Mouse (Mus musculus) telencephalon, adult 2 months (tissue): Measurements from ENCODE around the gene Tlr8.
"Not testable (repeated sequence)": the region's sequence is repeated elsewhere in the genome, so short reads cannot be mapped to it uniquely, and the experiment has no call there.

Experiments
- DNase-seq: peaks from one replicate; pipeline ENCODE4 v3.0.0-alpha.2; 2011; ENCODE audit warnings: low read depth, low spot score

Gene Tlr8

DNA sequence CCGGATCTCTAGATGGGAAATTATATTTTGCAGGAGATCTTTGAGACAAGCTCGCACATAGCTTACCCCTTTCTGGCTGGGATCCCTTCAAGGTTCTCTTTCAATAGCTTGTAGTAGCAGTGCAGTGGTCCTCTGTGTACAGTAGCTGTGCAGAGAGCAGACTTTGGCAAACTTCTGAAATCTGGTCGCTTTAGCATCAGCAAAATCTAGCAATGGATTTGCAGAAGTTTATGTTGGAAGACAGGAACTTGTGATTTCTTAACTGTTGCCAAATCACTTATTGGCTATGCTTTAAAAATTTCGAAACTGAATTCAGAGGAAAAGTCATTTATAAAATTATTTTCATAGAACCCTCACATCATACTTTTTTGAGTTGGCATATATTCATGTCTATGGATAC is at the start of gene Tlr8:
TSS of gene Tlr8 (minus strand) at position 244 of the 400 bp plus-strand sequence.
- no peak for DNase-seq

DNA sequence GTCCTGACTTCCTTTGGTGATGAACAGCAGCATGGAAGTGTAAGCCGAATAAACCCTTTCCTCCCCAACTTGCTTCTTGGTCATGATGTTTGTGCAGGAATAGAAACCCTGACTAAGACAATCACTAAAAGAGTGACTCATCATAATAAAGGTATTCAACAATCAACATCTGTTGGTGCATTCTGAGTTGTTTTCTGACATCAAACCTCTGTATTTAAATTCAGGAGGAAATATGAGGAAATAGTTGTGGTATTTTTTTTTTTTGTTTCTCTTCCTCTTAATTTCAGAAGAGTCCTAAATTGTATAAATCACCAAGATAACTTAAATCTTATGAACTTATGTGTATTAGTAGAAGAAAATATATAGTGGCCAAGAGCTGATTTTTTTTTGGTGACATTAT is 37.9 kb upstream of the Tlr8 start:
- DNase-seq: not testable (repeated sequence)

DNA sequence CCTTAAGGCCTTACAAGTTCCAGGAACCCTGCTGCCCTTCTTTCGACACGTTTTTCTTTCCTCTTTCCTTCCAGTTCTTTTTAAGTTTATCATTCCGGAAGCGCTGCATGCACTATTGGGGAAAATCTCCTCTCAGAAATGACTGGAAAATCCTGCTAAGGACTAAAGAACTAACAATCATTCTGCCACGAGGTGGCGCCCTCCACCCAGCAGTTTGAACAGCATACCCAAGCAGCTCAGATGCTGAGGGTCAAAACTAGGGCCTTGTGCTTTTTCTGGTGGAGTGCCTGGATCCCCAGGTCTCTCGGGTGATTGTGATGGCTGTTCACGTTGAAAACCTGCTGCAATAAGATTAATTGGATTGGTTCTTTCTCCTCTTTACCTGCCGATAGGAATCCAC is 12.8 kb upstream of the Tlr8 start:
- DNase-seq: peak; percentile 31

DNA sequence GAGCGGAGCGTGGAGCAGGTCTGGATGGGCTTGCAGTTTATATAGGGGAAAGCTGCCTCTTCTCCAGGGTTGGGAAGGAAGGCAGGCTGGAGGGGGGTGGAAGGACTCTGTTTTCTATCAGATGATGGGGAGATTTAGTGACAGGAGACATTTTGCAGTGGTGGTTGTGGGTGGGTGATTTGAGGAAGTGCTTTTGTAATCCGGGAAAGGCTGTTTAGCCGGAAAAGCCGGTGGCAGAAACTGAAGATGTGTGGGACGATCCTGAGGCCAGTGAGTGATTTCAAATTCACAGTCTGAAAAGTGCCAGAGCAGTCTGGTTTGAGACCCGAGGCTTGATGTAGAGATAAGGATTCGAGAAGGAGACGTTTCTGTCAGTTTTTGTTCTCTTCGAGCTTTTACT is 12.4 kb upstream of the Tlr8 start:
- DNase-seq: no peak

DNA sequence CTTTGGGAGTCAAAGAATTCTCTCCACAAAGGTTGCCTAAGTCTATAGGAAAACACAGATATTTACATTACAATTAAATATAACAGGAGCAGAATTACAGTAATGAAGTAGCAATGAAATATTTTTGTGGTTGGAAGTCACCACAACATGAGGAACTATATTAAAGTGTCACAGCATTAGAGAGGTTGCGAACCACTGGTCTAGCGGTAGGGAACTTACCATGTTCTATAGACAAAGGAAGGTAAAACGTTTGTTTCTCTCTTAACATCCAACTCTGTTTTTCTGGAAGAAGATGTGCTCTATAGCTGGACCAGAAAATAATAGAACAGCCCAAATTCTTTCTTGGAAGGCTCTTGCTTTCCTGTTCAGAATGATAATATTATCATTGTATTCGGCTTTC is 599 bp downstream of the Tlr8 start:
- DNase-seq: no peak

DNA sequence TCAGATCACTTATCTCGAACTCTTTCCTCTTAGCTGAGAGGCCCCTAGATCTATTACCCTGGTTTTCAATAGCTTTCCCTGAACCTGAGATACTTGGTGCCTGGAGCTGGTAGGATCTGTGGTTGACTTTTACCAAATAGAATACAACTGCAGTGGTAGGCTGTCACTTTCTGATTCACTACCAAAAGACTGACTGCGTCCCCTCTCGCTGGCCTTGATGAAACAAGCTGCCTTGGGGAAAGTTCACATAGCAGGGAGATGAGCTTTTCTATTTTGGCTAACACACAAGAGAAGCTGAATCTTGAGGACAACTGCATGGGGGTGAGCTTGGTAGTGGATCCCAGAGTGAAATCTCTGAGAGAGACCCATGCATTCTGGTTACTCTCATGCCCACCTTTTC is 22.4 kb downstream of the Tlr8 start:
- DNase-seq: no peak

DNA sequence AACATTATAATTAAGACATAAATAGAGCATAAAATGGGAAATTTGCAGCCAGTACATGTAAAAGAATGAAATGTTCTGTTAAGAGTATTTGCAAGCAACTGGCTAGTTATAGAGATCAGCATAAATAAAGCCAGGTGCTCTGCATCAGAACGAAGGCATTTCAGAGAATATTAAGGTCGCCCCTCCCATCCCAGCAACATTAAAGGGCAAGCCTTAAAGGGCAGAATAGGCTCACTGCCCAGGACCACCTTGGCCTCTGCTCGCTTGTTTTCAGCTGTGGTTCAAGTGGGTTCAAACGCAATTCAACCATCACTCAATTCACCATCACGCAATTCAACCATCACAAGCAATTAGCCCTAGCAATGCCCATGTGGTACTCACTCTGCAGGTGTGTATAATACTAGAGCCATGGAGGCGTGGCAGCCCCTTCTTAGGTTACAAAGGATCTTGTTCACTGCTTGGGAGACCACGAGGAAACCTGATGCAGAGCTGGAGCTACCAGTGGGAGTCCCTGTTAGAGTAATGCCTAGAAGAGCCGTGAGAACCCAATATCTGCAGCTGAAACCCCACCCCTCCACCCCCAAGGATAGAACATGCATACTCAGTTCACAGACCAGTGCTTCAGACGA is 24.7 kb downstream of the Tlr8 start:
- no peak for DNase-seq

DNA sequence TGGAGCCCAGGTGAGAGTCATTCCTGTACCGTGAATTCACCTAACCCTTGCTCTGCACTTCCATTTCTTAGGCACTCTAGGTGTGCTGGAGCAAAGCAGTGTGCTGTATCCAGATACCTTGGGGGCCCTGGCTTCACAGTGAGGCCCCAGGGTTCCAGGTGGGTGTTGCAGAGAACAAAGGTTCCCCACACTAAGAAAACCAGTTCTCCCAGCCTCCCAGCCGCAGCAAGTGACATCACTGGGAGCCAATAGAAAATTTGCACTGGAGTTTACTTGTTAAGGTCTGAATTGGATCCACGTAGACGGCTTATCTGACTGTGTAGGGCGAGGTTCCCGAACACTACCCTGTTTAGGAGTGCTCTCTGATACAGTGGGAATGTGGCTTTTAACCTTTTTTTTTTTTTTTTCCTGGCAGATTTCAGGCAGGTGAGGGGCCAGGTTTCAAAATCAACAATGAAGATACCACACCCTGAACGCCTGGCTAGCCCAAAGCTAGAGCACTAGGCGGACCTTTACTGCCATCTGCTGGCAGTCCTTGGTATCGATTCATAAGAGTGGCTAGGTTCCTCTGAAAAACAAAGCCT is 30.9 kb downstream of the Tlr8 start:
- no peak for DNase-seq

DNA sequence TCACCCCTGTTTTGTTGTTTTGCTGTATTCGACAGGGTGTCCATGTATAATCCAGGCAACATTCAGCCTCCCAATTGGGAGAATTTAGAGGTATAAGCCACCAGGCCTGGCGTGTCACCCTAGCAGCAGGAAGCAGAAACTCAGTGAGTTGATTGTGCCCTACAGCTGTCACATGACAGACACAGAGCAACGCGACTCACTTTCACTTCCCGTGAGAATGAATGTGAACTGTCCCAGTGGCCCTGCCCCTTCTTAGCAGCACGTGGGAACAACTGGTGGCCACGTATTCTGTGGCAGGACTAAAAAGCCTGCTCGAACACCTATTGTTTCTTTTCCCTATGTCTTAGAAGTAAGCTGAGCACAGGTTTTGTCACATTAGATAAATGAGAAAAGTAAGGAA is 33.0 kb downstream of the Tlr8 start:
- DNase-seq: no peak

DNA sequence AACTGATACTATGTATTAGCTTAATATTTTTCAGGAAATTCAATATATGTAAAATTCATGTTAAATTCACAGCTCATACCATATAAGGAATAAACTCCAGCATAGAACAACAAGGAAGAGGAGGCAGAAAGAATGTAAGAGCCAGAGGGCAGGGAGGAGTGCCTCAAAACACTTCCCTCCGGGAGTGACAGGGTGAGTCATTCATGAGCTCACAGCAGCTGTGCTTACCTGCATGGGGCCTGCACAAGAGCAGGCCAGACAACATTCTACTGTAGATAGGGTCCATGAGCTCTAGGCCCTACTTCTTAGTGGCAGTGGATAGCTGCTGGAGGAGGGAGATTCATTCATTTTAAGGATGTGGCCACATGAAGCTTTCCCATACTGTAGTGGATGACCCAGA is 34.3 kb downstream of the Tlr8 start:
- DNase-seq: no peak

DNA sequence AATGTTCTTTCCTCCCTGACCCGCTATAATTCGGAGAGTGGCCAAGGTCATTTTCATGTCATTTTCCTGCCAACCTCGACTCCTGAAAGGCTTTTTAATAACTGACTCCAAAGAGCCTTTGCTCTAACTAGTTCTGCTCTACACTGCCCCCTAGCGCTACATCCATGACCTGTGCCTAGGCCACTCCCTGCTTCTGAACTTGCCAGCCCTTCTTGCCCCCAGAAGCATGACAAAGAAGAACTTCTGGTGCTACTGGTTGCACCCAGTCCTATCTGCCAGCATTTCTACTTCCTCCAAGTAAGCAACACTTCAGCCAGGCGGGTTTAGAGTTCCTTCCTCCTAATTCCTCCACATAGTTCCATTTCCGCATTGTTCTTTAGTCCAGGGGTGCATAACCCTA is 34.9 kb downstream of the Tlr8 start:
- DNase-seq: no peak

DNA sequence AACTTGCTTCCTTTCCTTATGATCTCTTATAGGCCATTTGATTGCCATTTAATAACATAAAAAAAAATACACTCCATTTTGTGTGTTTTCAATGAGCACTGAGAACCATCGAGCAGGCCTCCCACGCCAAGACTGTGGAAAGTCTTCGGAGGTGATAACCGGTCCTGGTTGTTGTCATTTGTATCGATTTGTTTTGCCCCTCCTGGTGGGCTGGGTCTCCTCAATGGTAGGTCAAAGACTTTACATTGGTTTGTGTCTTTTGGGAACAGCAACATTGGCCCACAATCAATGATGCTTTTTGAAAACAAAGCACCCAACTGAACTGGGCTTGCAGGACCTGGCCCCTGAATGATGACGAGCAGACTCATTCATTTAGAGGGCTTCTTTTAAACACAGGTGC is 36.4 kb downstream of the Tlr8 start:
- no peak for DNase-seq

DNA sequence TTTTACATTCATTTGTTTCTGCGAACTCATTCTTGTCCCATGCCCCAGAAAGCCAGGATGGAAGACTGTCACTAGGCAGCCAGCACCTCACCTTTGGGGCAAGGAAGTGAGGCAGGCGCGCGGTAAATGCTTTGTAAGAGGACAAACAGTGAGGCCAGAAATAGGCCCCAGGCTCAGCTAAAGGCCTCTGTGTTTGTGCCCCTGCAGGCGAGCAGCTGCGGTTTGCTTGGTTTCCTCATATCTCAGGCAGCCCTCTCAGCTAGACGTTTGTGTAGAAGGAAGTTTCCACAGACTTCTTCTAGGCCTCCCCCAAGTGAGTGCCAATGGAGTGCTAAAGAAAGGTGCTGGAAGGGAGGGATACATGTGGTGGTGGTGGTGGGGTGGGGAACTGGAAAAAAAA is 37.0 kb downstream of the Tlr8 start:
- no peak for DNase-seq

DNA sequence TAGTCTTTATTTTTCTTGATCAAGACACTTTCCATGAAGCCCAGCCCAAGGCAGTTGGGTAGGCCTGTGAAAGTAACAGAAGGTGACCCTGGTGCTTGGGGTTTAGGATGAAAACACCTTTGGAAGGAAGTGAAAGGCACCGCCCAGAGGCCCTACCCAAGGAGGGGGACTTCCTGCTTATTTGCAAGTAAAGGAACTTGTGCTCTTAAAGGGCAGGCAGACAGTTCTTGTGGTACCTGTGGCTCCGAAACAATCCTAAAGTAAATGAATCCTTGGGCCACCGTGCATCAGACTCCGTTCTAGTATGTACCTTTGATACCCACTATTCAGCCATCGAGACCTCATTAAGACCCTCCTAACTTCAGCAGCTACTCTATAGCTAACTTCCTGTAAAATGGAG is 37.6 kb downstream of the Tlr8 start:
- DNase-seq: no peak

DNA sequence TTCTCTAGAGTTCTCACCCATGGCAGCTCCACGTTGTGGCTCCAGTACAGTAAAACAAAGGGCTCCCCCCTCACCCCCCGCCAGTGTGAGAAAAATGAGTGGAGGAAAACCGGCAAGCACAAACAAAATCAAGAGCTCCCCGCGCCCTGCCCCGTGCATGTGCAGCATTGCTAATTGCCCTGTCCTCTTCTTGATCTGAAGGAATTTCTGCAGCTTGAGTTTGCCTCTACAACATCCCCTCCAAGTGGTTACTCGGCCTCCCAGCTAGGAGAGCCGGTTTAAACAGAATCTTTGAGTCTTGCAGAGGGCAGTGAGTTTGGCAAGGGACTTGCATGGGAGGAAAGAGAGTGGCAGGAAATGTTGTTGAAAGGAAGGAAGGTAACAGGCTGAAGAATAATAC is 51.4 kb downstream of the Tlr8 start:
- DNase-seq: no peak

DNA sequence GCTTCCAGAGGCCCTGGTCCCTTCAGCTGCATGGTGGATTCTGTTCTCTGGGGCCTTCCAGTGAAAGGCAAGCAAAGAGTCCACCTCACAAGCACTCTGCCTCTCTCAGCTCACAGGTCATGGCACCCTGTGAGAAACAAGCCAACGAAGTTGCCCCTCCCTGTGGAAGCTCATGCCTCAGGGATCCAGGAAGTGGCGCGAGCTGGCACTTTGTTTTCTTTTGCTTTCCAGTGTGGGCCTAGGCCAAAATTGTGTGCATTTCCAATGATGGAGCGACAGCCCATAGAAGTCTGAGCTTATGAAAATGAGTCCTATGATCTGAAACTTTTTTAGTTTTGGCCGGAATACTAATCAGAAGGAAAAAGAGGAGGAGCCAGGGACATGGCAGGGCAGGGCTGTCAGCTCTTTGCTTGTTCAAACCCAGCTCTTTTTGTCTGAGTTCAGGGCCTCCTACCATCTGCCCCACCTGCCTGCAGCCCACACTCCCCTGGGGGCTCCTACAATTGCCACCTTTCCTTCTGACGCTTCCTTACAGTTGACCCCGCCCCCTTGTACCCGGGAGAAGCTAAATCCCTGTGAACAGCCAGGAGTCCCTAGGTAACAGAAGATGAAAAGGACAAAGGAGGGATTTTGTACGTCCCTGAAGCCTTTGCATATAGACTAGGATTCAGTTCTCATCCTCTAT is 52.1 kb downstream of the Tlr8 start:
- no peak for DNase-seq

DNA sequence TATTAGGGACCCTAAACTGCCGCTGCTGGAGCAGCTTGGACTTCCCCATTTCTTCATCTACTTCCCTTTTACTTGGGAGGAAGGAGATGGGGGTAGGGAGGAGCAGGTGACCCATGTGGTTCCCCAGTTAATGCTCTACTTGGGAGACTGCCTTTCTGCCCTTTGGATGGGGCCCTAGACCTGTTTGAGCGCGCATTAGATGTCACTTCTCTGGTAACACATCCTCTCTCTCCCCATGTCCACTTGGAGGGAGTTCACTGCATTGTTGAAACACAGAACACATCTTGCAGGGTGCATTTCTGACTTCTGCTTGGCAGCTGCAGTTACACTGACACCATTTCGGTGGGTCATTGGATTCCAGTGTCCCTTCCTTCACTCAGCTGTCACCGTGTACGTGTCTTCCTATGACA is 53.8 kb downstream of the Tlr8 start:
- no peak for DNase-seq

DNA sequence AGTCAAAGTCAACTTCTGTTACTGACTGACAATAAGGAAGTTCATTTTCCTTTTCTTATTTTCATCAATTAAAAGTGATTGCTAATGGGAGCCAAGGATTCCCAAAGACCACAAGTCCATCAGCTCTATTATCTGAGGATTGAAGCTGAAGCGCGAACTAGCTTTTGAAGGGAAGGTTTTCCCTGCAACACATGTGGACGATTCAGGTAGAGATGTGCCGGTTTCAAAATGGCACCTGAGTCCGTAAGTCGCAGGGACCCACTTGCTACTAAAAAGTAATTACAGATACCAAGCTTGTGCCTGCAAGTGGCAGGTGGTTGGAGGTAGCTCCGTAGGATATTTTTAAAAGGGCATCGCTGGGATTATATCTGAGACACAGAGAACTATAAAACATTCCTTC is 54.3 kb downstream of the Tlr8 start:
- DNase-seq: no peak

DNA sequence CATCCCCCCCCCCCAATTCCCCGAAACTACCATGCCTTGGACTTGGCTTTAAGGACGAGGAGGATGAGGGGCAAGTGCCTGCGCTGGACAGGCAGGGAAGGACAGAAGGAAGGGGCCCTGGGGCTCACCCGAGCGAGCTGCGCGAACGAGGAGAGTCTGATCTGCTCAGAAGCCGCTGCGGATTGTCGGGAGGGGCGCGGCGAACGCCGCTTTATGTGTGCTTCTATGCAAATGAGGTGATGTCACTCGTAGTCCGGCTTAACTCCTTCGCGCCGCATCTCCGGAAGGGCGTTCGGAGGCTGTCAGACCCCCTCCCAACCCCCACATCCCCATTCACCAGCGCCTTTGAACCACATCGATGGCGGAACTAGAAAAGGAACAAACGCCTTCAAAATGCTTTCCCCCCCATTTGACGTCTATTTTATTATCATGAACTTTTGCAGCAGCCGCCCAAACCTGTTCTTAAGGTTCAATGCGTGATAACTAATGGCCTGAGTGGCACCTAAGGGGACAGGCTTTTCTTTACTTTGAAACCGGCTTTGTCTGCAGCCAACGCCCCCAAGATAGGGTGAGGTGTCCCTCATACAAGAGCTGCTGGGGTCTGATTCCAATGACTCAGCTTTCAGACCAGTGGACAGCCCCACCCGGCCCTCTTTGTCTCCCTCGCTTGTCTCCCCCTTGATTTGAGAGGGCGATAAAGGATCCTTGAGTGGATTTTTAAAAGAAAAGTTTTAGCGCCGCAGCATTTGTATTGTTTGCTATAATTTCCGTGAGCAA is 55.0 kb downstream of the Tlr8 start, which contains the start of gene Tmsb4x:
TSS of gene Tmsb4x (minus strand) at position 338 of the 777 bp plus-strand sequence.
- DNase-seq: no peak

DNA sequence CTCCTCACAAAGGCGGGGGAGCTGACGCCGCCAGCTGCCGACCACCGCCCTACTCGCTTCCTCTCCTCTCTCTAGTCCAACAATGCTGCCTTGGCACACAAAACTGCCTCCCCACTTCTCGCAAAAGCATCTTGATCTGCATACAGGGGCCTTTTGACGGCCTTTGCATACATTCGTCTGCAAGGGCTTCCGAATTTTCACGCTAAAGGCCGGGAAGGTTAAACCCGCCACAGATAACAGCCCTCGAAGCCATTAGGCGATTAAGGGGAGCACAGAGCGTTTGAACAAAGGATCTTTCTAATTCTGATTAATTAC is 55.7 kb downstream of the Tlr8 start:
- no peak for DNase-seq

DNA sequence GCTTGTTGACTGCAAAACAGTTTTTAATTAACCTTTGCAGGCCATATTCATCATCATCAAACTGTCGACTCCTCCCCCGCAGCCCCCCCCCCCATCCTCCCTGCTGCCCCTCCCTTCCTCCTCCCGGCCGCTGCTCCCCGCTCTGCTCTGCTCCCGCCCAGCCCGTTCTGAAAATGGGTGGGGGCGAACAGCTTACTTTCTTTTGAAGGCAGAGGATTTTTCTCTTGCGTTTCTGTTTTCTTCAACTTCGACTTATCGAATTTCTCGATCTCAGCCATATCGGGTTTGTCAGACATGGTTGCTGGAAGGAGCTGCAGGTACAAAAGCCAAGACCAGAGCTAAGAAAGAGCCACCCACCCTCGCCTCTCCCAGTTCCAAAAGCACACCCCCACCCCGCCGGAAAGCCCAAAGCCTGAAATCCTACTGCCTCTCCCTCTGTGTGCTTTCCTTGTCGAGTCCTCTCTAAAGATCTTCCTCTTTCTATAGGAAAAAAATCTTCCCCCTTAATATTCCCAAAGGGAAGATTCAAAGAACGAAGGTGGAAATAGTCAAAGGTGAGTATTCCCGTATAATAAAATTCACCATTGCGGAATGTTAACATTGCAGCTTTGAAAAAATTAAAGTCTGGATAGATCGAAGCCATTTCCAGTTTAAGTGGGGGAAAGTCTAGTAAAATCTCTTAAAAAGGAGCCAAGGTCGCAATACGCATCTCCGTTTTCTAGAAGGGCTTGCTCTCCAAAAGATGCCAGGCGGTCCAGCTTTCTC is 56.2 kb downstream of the Tlr8 start:
- no peak for DNase-seq
